8 mouse cellular contexts compared by ENCODE assay signal in the genomic region with DNA sequence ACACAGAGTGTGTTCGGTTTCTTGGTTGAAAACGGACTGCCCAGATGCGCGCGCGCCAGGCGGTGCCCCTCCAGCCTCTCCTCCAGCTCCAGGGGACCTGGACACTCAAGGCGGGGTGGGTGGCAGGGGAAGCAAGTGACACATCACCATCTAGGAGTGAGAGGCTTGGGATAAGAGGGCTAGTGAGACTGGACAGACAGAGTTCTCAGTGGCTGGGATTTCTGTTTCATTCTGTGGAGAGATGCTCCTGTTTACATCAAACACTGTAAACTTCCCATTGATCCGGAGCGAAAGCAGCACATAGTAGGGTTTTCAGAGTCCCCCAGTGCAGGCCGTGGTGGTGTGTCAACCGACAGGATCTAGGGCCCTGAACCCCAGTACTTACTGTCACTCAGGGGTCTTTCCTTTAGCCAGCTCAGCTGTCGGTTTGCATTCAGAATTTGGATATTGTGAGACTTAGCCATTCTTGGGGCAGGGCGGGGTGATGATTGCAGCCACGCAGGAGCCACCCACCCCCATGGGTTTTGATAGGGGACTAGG. TPM values are rescaled to one million over a fixed set of nuclear protein-coding genes. Genes with fewer than 3 reads are reported as not detected.
A peak's percentile ranks its signal among the peaks of the same experiment; 100 is the strongest.
DNase-seq lines count a peak whose midpoint lies in the region; ATAC-seq and TF ChIP-seq lines count a peak whose summit lies in the region.

No protein-coding gene starts in this region.

- peaks cover 1% of the 10 kb centered on the region; the same call in 1 of the 2 replicates for H3K4me1 ChIP-seq in heart, adult 2 months (ENCODE audit: control insufficient read depth, insufficient read depth, low read length)
- H3K4me1 ChIP-seq in ES-Bruce4 (ENCODE audit: control insufficient read depth, insufficient read depth, low read length): no peaks in the 10 kb centered on the region
- peaks cover 41% of the 10 kb centered on the region for H3K4me1 ChIP-seq in forebrain, embryonic 16.5 days (replicated peaks; ENCODE audit: control insufficient read depth, insufficient read depth, low read length)
- H3K4me1 ChIP-seq in liver, embryonic 14.5 days (replicated peaks; ENCODE audit: control insufficient read depth in 2 of 2, insufficient read depth in 2 of 2, low read length in 1 of 2): peaks cover 29% of the 10 kb centered on the region in 2 experiments

- H3K9ac ChIP-seq in heart, adult 2 months (ENCODE audit: low read depth, low read length): peak overlapping the region; percentile 66
- H3K9ac ChIP-seq in ES-Bruce4 (ENCODE audit: low read depth, poor library complexity, severe bottlenecking): peak overlapping the region; percentile 83
- H3K9ac ChIP-seq in forebrain, embryonic 16.5 days (replicated peaks; ENCODE audit: low read depth, low read length): peak overlapping the region; percentile 70
- peak overlapping the region; percentile 82 for H3K9ac ChIP-seq in liver, embryonic 14.5 days (replicated peaks)

- H3K27me3 ChIP-seq in heart, adult 2 months (ENCODE audit: control insufficient read depth, insufficient read depth, low read length): peaks cover 9% of the 10 kb centered on the region; the same call in 1 of the 2 replicates
- no peaks in the 10 kb centered on the region for H3K27me3 ChIP-seq in ES-Bruce4 (ENCODE audit: control insufficient read depth, insufficient read depth, low read length, poor library complexity, severe bottlenecking)
- peaks cover 28% of the 10 kb centered on the region for H3K27me3 ChIP-seq in forebrain, embryonic 16.5 days (replicated peaks; ENCODE audit: control insufficient read depth, insufficient read depth, low read length)
- peaks cover 33% of the 10 kb centered on the region for H3K27me3 ChIP-seq in liver, embryonic 14.5 days (ENCODE audit: control insufficient read depth, insufficient read depth, low read length)

- no peaks in the 10 kb centered on the region for H3K36me3 ChIP-seq in heart, adult 2 months (ENCODE audit: control insufficient read depth, insufficient read depth, low read length)
- H3K36me3 ChIP-seq in ES-Bruce4 (ENCODE audit: control insufficient read depth, insufficient read depth, low read length, poor library complexity, severe bottlenecking): 0 out of 2 replicates have a peak, but pooled peaks cover 4% of the 10 kb centered on the region
- H3K36me3 ChIP-seq in forebrain, embryonic 16.5 days (ENCODE audit: control insufficient read depth, insufficient read depth): no peaks in the 10 kb centered on the region
- peaks cover 5% of the 10 kb centered on the region for H3K36me3 ChIP-seq in liver, embryonic 14.5 days (replicated peaks; ENCODE audit: control insufficient read depth, insufficient read depth, low read depth)

- no peak for TF ChIP-seq POLR2A in heart, adult 2 months (IDR thresholded peaks at IDR 0.05; ENCODE audit: insufficient read depth, low read depth, low read length)
- TF ChIP-seq POLR2A in ES-Bruce4 (IDR thresholded peaks at IDR 0.05; ENCODE audit: insufficient read depth, low read length): no peak

- H3K9me3 ChIP-seq in ES-Bruce4 (replicated peaks; ENCODE audit: control insufficient read depth, insufficient read depth, low read length, poor library complexity, severe bottlenecking): no peaks in the 10 kb centered on the region
- H3K9me3 ChIP-seq in forebrain, embryonic 16.5 days (ENCODE audit: control insufficient read depth, low read length): no peaks in the 10 kb centered on the region
- no peaks in the 10 kb centered on the region for H3K9me3 ChIP-seq in liver, embryonic 14.5 days (ENCODE audit: control insufficient read depth, low read length)

- peak overlapping the region; percentile 89 for H3K4me2 ChIP-seq in forebrain, embryonic 16.5 days (ENCODE audit: low read length)
- peak overlapping the region; percentile 93 for H3K4me2 ChIP-seq in liver, embryonic 14.5 days (ENCODE audit: low read depth)

- ATAC-seq in forebrain, embryonic 16.5 days: no peak
- no peak for ATAC-seq in liver, embryonic 14.5 days (ENCODE audit: insufficient read depth)
- ATAC-seq in CD4-positive, CD25-positive, alpha-beta regulatory T cell, adult 4 months: no peak

- no peak for TF ChIP-seq CTCF in heart, adult 2 months (IDR thresholded peaks at IDR 0.05)
- TF ChIP-seq CTCF in ES-Bruce4 (IDR thresholded peaks at IDR 0.05; ENCODE audit: low read depth, low read length): no peak
- no peak for TF ChIP-seq CTCF in liver, embryonic 14.5 days (IDR thresholded peaks at IDR 0.05; ENCODE audit: low read depth)

- DNase-seq in heart, adult 2 months: no peak
- DNase-seq in heart, adult 18-20 months: no peak
- no peak for DNase-seq in liver, embryonic 14.5 days (ENCODE audit: low read depth in 3 of 3, low spot score in 3 of 3)
- no peak for DNase-seq in cerebellum, postnatal 36 days
- no peak for DNase-seq in layer of hippocampus, adult 9-10 months (ENCODE audit: low spot score)

- intact Hi-C loops in heart, adult 2 months (cut with DNase I): loop anchor here (5.0 kb wide), 1 partner anchor 60 kb away; the partner anchor contains the start of gene Pdcd5

- H3K79me2 ChIP-seq in heart, adult 2 months (replicated peaks; ENCODE audit: control insufficient read depth, insufficient read depth, low read length): no peaks in the 10 kb centered on the region; the same call in 1 of the 2 replicates

- H3K4me3 ChIP-seq in heart, adult 2 months: peak overlapping the region; percentile 81
- peak overlapping the region; percentile 82 for H3K4me3 ChIP-seq in ES-Bruce4 (ENCODE audit: low read depth, low read length)
- peak overlapping the region; percentile 77 for H3K4me3 ChIP-seq in forebrain, embryonic 16.5 days (replicated peaks; ENCODE audit: low read length)
- H3K4me3 ChIP-seq in liver, embryonic 14.5 days (ENCODE audit: insufficient read depth in 1 of 2, low read depth in 2 of 2, low read length in 2 of 2): peak overlapping the region; percentile 70 to 87

- 25% methylated on average over 15 of the region's 15 CpGs for WGBS in heart, adult 2 months
- WGBS in forebrain, embryonic 16.5 days: 18% methylated on average over 15 of the region's 15 CpGs
- 10% methylated on average over 15 of the region's 15 CpGs for WGBS in liver, embryonic 14.5 days (ENCODE audit: insufficient replicate concordance)

- H3K27ac ChIP-seq in heart, adult 2 months: no peak overlapping the region
- no peak overlapping the region for H3K27ac ChIP-seq in ES-Bruce4 (ENCODE audit: insufficient read depth, low read length)
- H3K27ac ChIP-seq in forebrain, embryonic 16.5 days (ENCODE audit: low read length): no peak overlapping the region
- peak overlapping the region; percentile 36; the same call in 1 of the 2 replicates for H3K27ac ChIP-seq in liver, embryonic 14.5 days

- no peak for TF ChIP-seq EP300 in heart, adult 2 months (IDR thresholded peaks at IDR 0.05; ENCODE audit: insufficient read depth, low read depth, low read length)
- no peak for TF ChIP-seq EP300 in ES-Bruce4 (IDR thresholded peaks at IDR 0.05; ENCODE audit: insufficient read depth, low read depth, low read length)
- no peak for TF ChIP-seq EP300 in liver, embryonic 14.5 days (IDR thresholded peaks at IDR 0.05; ENCODE audit: low read depth)

RNA-seq across cellular contexts. Expression of gene Ankrd27, which starts 0.9 kb away (rescaled TPM):
- 10 to 100 TPM; 12.5 to 13.7 TPM for total RNA-seq in heart, adult 2 months (2021)
- 10.6 and 13.2 TPM in 2 replicates for polyA plus RNA-seq in heart, adult 2 months (2012; rRNA removed)
- 1 to 10 TPM; 9.7 to 9.9 TPM for total RNA-seq in heart, adult 18-20 months (2021)
- polyA plus RNA-seq in ES-Bruce4 (2011; ENCODE audit: insufficient read depth, insufficient read length, low read depth, missing spikeins): 64.1 and 74.9 TPM in 2 replicates
- polyA plus RNA-seq in forebrain, embryonic 16.5 days (2015; fragmentation: Nextera tagmentation; extraction: Ambion mirVana): 35.7 and 38.9 TPM in 2 replicates
- 11.6 and 13.5 TPM in 2 replicates for polyA plus RNA-seq in liver, embryonic 14.5 days (2012; rRNA removed)
- polyA plus RNA-seq in liver, embryonic 14.5 days (2014; fragmentation: Nextera tagmentation; extraction: Ambion mirVana): 20.9 and 22.8 TPM in 2 replicates
- 10 to 100 TPM; 52.8 to 73.2 TPM for polyA plus RNA-seq in CD4-positive, CD25-positive, alpha-beta regulatory T cell, adult 4 months (2017; shearing (Covaris generic))

RNA-seq across cellular contexts. Expression of gene Rgs9bp, which starts 1.6 kb away (rescaled TPM):
- total RNA-seq in heart, adult 2 months (2021): under 1 TPM; 0.05 TPM
- 0.06 TPM in 1 of 2 replicates, not detected in the other for polyA plus RNA-seq in heart, adult 2 months (2012; rRNA removed)
- under 1 TPM in 1 of 2 experiments, not detected in 1; 0.10 TPM for total RNA-seq in heart, adult 18-20 months (2021)
- 4.6 and 4.8 TPM in 2 replicates for polyA plus RNA-seq in ES-Bruce4 (2011; ENCODE audit: insufficient read depth, insufficient read length, low read depth, missing spikeins)
- polyA plus RNA-seq in forebrain, embryonic 16.5 days (2015; fragmentation: Nextera tagmentation; extraction: Ambion mirVana): 0.11 and 0.22 TPM in 2 replicates
- 0.08 and 0.11 TPM in 2 replicates for polyA plus RNA-seq in liver, embryonic 14.5 days (2012; rRNA removed)
- polyA plus RNA-seq in liver, embryonic 14.5 days (2014; fragmentation: Nextera tagmentation; extraction: Ambion mirVana): 0.03 and 0.05 TPM in 2 replicates
- polyA plus RNA-seq in CD4-positive, CD25-positive, alpha-beta regulatory T cell, adult 4 months (2017; shearing (Covaris generic)): not detected

RNA-seq across cellular contexts. Expression of gene Nudt19, which starts 30.9 kb away (rescaled TPM):
- 10 to 100 TPM; 63.9 to 73.5 TPM for total RNA-seq in heart, adult 2 months (2021)
- polyA plus RNA-seq in heart, adult 2 months (2012; rRNA removed): 44.1 and 59.6 TPM in 2 replicates
- 10 to 100 TPM; 69.2 to 80.4 TPM for total RNA-seq in heart, adult 18-20 months (2021)
- 43.0 and 46.3 TPM in 2 replicates for polyA plus RNA-seq in ES-Bruce4 (2011; ENCODE audit: insufficient read depth, insufficient read length, low read depth, missing spikeins)
- polyA plus RNA-seq in forebrain, embryonic 16.5 days (2015; fragmentation: Nextera tagmentation; extraction: Ambion mirVana): 111 and 123 TPM in 2 replicates
- polyA plus RNA-seq in liver, embryonic 14.5 days (2012; rRNA removed): 27.6 and 53.2 TPM in 2 replicates
- 81.7 and 86.0 TPM in 2 replicates for polyA plus RNA-seq in liver, embryonic 14.5 days (2014; fragmentation: Nextera tagmentation; extraction: Ambion mirVana)
- 10 to 100 TPM; 42.0 to 46.8 TPM for polyA plus RNA-seq in CD4-positive, CD25-positive, alpha-beta regulatory T cell, adult 4 months (2017; shearing (Covaris generic))

RNA-seq across cellular contexts. Expression of gene Tdrd12, which starts 49.4 kb away (rescaled TPM):
- under 1 TPM in 1 of 2 experiments, not detected in 1; 0.27 TPM for total RNA-seq in heart, adult 2 months (2021)
- not detected in 2 replicates for polyA plus RNA-seq in heart, adult 2 months (2012; rRNA removed)
- total RNA-seq in heart, adult 18-20 months (2021): under 1 TPM in 1 of 2 experiments, not detected in 1; 0.07 TPM
- 74.9 and 75.1 TPM in 2 replicates for polyA plus RNA-seq in ES-Bruce4 (2011; ENCODE audit: insufficient read depth, insufficient read length, low read depth, missing spikeins)
- polyA plus RNA-seq in forebrain, embryonic 16.5 days (2015; fragmentation: Nextera tagmentation; extraction: Ambion mirVana): 0.60 and 0.84 TPM in 2 replicates
- 0.10 and 0.11 TPM in 2 replicates for polyA plus RNA-seq in liver, embryonic 14.5 days (2012; rRNA removed)
- polyA plus RNA-seq in liver, embryonic 14.5 days (2014; fragmentation: Nextera tagmentation; extraction: Ambion mirVana): not detected in 2 replicates
- not detected for polyA plus RNA-seq in CD4-positive, CD25-positive, alpha-beta regulatory T cell, adult 4 months (2017; shearing (Covaris generic))
